Mouse (Mus musculus) thymus, postnatal 14 days (tissue): ENCODE results near the gene Fgfr2.

Experiments used
- DNase-seq: peaks from one replicate; pipeline ENCODE4 v3.0.0; 2021

The Fgfr2 gene

DNA sequence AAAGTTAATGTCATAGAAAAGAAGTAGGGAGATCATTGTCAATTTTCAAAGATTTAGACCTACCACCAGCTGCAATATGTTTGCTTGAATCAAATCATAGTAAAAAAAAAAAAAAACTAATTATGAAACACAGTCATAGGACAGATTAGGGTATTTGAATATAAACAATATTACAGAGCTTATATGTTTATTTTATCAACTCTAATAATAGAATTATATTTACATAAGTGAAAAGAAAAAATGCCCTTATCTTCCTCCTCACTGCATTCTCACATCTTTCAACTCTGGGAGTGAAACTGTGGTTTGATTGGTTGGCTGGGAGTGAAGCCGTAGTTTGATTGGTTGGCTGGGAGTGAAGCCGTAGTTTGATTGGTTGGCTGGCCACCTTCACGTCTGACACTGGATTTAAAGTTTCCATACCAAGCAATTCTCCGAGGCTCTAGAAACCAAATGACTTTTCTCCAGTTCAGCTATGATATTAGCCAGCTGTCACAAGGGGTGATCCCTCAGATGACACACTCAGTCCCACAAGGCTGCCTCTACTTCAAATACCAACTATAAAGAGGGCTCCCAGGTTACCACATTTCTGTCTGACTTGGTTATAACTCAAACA lies 941.5 kb downstream of the Fgfr2 start:
- no peak for DNase-seq

DNA sequence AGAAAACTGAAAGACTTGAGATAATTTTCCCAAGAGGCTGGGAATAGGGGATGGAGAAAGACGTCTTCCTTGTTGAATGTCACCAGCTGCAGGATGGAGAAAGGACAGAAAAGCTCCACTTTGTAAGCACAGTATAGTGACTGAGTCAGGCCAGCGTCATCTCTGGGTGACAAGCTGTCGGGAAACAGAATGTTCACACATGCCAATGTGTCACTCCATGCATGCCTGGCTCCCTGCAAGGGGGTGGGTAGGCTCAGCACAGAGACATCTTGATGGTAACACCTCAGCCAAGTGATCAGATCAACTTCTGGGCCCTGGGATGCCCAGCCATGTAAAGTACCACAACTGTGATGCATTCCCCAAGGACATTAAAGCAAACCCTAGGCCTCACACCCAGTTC lies 942.1 kb downstream of the Fgfr2 start:
- no peak for DNase-seq

DNA sequence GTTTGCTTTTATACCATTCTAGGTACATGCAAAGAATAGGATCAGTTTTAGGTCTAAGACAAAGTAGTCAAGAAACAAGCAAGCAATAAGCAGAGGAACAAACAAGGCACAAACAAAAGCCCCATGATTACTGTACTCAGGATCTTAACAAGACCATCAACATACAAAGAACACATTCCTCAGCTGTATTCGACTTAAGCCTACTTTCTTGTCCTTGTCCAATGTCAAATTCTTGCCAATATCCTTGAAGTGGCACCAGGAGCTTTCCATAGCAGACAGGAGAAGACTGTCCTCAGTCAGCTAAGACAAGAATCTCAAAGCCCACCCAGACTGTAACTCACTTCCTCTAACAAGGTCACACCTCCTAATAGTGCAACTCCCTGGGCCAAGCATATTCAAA lies 944.1 kb downstream of the Fgfr2 start:
- DNase-seq, result no peak

DNA sequence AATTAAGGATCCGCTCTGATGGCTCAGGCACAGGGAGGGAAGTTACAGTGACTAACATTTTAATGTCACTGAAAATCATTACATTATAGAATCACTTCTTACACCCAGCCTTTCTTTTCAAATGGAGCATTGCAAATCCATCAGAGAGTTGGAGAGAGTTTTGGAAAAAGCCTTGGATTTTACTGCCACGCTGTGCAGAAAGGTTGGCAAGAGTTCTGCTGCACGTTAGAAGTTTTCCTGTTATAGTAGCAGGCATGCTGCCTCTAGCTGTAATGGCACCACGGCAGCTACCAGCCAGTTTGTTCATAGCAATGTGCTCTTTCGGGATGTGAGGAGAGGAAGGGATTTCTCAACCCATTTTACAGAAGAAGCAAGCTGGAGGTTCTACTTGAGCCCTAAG lies 948.4 kb downstream of the Fgfr2 start:
- no peak for DNase-seq

DNA sequence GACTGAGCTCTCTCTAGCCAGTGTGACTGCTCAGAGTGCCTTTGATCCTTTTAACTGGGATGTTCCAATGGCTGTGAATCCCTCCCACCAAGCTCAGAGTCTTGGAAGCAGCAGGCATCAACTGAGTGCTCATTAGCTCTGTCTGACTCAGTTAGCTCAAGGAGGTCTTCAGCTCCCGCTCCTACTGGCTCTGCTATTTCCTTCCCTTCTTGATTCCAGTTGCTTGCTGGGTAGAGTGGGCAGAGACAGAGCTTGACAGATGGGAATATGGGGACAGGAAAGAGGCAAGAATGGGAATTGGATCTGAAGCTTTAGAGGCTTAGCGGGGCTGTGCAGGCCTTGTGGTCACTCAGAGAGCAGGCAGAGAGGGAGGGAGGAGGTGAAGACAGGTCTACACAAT lies 948.9 kb downstream of the Fgfr2 start:
- DNase-seq, result no peak

DNA sequence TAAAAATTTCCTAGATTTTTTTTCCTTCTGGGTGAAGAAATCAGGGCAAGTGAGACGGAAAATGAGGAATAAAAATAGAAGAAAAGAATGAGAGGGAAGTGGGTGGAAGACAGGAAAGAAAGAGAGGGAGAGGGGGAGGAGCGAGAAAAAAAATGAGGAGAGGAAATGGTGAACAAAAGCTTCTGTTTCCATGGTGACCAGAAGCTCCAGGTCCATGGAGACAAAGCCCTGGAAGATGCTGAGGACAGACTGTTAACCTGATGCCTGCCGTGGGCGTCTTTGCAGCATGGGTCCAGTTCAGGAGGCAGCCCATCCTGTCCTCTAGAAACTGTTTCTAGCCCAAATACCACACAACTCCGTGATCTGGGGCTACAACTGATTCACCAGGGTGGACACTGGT lies 950.9 kb downstream of the Fgfr2 start:
- no peak for DNase-seq

DNA sequence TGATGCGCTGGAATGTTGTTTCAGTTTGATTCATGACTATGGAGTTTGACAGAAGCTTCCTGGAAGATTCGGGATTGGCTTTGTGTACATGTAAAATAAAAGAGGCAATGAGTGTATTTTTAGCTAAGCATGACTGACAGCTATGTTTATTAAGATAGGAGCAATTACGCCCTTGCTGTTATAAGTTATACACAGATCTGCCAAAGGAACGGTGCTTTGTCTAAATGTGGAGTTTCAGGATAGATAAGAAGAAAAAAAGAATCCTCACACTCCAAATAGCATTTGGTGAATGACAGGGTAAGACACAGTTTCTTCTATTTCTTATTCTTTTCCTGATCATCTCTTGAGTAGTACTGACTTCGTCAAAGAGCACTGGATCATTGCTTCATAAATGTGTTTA lies 951.4 kb downstream of the Fgfr2 start:
- no peak for DNase-seq

DNA sequence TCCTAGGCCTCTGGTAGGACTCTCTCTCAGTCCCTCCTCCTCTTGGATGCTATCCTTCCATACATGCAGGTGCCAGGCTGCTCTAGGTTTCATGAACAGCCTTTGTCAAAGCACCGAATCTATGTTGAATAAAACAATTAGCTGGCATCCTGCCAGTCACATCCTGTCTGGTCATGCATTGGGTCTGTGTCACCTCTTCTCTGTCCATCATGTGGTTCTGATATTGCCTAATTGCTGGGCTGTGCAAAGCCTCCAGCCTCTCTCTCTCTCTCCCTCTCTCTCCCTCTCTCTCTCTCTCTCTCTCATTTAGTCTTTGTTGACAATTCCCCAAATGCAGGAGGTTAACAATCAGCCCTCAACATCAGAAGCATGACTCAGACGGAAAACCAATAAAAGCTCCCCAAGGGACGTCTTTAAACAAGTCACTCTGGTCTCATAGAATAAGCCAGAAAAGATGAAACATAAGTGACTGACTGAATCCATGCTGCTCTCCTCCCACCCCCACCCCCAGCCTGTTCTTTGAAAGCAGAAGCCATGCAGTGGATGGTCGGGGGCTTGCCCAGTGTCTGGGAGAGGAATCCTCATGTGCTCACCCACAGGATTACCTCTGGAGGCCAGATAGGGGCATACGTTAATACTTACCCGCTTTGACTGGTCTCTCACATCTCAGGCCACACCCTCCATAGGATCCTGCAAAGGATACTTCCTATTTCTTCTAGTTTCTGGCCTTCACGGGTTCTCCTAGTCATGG lies 953.6 kb downstream of the Fgfr2 start:
- no peak for DNase-seq

DNA sequence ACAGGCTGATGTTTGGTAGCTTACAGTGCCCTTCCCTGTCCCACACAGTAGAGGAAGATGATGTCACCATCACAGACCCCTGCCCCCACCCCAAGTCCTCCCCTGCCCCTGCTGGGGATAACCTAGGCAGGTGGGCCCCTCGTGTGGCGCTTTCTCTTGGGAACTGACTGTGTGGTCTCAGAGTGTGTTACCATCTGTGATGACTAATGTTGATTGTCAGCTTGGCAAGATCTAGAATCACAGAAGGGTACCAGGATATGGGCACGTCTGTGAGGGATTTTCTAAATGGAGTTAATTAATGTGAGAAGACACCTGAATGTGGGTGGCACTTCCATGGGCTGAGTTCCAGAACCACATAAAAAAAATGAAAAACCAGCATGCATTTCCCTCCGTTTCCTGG lies 955.9 kb downstream of the Fgfr2 start:
- no peak for DNase-seq

DNA sequence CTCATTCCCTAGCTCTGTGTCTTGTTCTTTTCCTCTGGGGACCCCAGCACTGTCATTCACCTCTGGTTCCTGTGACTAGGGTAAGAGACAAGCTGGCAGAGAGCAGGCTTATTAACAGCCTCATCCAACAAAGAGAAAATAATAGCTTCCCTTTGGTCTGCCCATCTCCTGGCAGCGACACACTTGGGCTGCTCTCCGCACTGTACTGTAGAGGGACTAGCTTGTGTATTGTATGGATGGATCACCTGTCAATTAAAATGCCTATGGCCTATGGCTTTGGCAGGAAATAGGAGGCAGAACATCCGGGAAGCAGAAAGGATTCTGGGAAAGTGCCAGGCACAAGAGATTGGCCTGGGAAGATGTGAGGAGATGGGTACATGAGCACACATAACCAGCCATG lies 960.9 kb downstream of the Fgfr2 start:
- DNase-seq, result no peak

DNA sequence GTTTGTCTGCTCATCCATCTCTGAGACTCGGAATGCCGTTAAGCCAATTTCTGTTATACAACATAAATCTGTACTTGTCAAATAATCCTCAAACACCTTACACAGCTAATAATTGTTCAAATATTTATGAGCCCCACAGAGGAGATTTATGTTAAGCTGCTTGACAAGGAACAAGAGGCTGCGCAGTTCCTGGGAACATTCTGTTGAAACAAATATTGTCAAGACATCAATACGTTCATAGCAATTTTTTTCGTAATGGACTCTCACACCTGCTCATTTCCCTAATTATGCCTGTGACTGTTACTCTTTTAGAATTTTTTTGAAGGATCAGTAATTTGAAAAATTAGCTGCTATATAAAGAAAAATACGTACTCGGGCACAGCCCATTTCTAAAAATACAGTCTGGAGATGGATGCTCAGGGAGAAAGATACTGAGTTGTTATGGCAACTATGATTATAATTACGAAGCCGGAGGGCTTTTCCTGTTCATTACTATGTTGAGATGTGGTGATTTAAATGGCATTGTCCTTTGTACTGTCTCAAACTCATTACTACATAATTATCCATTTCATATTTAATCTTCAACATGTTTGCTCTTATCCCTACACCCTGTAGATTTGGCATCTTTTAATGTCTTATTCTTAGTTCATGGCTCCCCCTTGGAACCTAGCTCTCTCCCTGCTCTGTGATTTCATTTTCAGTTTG lies 964.7 kb downstream of the Fgfr2 start:
- DNase-seq, result no peak

DNA sequence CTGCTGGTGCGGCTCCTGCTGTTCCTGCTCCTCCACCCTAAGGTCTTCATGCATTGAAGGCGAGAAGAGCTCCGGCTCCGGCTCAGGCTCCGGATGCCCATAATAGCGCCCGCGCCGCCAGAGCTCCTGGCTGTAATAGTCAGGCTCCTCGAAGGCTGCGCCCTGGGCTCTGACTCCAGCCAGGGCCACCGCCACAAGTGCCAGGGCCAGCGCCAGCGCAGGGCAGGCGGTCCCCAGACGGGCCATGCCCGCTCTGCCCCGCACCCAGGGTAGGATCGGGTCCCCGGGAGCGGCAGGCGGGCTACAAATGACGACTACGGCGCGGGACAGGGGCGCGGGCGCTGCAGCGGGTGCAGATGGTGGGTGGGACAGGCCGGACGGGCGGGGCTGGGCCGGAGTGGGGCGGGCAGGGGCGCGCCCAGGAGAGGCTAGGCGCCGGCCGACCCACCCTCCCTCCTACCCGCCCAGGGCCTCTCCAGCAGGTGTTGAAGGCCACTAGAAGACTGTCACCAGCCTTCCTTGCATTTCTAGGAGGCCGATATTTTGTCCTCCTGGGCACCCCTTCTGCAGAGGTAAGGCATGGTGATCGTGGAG lies 968.7 kb downstream of the Fgfr2 start, which contains the start of gene Cpxm2:
Gene Cpxm2 (minus strand): TSS at position 372 of the 594 bp plus-strand sequence.
- DNase-seq, result no peak

DNA sequence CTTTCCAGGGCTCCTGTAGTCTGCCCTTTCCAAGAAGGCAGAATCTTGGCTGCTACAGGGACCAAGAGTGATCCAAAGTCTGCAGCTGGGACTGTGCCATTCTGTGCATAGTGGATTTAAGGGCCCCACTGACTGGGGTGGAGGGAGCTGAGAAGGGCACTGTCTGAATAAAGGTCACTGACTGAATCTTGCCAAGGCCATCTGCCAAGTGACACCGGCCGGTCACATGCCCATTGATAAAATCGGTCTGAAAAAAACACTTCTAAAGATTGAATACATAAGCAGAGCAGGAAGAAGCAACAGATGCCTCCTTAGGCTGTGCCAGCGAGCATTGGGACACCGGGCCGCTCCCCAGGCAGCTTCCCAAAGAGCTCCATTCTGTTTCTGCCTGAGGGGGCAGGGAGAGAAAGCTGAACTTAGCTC lies 969.4 kb downstream of the Fgfr2 start:
- DNase-seq, result no peak

DNA sequence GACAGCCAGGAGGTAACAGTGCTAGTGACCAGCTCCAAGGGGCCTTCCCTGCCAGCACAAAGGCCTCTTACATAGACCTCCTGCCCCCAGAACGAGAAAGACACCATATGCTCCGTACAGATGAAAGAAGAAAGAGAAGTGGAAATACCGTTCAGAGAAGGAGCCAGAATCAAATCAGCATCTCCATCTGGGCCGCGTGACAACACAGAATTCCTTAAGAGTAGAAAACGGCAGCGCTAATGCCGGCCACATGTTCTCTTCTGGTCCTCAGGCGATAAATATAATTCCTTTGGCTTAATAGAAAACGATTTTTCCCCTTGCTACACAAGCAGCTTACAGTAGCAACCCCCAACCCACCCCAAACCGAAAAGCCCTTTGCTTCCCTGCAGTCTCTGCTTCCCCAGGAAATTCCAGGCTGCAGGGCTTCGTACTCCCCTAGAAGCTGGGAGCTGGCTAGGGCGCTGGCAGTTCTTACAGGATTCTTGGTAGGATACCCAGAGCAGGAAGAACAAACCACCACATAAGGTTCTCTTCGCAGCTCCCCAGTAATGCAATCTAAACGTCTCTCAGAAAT lies 977.8 kb downstream of the Fgfr2 start:
- no peak for DNase-seq

DNA sequence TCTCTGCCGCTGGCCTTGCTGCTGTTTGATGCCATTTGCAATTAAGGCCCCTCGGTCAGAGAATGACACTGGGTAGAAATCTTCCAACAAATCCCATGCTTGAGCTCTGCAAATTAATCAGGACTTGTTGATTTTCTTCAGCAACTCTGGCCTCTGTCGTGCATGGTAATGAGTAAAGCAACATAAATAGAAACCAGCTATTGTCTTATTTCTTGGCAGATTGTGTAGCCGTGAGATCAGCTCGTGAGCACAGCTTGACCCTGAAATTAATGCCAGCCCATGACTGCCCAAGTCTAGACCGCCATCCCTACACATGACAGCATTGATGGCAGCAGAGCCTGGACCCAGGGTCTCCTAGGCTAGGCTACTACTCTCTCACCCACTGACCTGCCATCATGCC lies 994.5 kb downstream of the Fgfr2 start:
- DNase-seq, result no peak

DNA sequence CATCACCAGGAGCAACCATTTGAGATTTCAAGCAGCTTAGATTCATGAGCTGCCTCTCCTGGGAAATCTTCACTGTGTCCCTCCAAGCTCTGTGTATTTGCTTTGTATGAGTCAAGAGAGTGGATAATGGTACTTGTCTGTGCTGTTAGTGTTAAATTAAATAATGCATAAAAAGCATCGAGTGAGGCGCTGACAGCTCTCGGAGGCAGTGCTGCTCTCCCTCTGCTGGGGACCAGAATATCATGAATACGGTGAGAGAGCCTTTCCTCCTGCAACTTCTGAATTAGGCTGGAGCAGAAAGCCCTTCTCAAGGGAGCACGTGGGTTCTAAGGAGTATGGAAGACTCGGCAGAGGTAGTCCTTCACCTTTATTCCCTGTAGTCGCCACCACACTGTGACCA lies 998.2 kb downstream of the Fgfr2 start:
- no peak for DNase-seq

DNA sequence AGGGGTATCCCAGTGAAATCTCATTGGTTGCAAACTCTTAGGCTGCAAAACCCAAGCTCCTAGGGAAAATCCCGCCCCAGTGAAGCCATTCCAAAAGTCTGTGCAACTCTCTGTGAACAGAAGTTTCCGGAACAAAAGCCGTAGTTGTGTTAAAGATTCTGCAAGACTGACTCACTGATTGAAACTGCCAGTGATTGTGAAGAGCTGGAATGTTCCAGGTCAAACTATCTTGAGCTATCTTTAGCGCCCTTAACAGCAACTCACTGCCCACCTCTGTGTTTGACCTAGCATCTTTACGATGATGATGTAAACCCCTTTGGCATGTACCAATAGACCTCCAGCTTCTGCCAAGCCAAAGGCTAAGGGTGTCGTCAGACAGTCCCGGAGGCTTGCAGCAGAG lies 999.9 kb downstream of the Fgfr2 start:
- DNase-seq, result no peak

DNA sequence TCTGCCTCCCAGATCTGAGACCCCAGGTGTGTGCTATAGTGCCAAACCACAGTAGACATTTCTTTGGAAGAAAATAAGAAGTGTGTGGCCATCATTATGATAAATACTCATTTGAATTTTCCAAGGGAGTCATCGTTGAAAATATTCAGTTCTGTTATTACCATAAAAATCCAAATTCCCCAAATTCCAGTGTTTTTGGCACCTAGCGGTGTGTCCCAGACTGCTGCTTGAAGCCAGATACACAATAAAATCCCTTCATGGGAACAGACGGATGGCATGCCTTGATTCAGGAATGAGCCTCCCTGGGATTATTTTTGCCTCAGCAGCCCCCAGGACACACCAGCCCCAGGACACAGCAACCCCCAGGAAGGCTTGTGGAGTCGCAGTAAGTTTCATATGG lies 1003.3 kb downstream of the Fgfr2 start:
- DNase-seq, result no peak

DNA sequence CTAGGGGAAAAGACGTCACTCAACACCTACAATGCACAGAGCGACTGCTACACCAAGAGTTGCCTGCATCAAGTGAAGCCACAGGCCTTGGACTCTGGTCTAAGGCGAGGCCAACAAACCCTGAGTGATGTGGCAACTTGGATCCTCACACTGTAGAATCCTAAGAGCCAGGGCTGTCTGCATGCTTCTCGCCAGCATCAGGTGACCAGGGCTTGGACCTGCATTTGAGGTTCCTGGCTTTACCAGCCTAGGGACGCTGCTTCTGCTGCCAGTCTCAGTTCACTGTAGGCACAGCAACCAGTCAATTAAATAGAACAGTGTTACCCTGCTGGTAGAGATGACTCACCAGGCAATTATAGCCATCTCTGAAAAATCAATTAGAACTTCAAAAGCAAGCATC lies 1011.4 kb downstream of the Fgfr2 start:
- DNase-seq, result no peak

DNA sequence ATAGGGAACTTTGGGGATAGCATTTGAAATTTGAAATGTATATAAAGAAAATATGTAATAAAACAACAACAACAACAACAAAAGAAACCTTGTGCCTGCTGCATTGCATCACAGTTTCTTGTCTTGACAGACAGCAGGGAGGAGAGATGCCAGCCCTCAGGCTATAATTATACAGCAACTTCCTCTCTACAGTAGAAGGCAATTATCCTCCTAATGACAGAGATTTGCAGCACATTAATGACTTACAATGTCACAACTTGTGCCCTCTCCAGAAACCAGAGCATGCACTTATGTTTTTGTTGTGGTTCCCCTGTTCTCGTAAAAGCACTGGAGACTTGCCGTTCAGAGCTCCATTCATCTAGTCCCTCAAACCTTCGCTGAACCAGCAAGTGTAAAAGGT lies 1012.8 kb downstream of the Fgfr2 start:
- no peak for DNase-seq

DNA sequence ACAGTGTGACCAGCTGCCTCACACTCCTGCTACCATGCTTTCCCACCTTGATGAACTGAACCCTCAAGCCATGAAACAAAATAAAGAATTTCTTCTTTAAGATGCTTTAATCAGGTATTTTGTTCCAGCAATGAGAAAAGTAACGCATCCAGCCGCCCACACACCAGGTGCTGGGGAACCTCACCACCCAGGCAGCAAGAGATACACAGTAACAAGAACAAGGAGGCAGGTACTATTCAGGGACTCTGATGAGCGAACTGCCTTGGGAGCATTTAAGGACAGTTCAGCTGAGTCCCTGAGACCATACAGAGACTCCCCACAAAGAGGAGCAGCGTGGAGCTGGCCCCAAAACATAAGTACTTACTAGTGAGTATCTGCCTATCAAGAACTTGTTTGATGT lies 1016.3 kb downstream of the Fgfr2 start:
- no peak for DNase-seq

DNA sequence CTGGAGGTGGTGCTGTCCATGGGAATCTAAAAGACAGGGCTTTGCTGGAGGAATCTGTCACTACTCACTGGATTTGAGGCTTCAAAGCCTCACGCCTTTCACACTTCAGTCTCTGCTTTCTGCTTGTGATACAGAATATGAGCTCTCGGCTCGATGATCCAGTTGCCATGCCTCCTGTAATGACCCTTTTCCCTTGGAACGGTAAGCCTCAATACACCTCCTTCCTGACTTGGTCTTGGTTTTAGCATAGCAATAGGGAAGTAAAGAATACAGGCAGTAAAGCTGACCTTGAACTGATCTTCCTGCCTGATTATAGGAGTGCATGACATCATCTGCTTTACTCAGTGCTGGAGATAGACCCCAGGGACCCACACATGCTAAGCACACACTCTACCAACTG lies 1017.8 kb downstream of the Fgfr2 start:
- no peak for DNase-seq

DNA sequence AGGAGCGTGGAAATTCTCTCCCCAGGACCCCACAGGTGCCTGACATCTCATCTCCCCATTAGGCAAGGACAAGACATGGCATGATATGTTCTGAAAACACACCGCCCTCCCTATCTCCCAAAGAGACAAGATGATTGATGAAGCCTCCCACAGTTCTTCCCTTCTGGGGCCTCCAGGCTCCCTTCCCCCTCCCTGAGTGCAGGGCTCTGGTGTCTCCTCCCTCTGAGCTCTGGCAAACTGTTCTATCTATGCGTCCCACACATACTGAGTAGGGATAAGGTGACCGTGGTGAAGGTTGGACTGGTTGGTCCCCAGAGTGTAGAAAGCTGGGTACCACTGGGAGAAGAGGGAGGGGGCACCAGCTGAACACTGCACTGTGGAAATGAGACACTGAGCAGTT lies 1024.7 kb downstream of the Fgfr2 start:
- no peak for DNase-seq

DNA sequence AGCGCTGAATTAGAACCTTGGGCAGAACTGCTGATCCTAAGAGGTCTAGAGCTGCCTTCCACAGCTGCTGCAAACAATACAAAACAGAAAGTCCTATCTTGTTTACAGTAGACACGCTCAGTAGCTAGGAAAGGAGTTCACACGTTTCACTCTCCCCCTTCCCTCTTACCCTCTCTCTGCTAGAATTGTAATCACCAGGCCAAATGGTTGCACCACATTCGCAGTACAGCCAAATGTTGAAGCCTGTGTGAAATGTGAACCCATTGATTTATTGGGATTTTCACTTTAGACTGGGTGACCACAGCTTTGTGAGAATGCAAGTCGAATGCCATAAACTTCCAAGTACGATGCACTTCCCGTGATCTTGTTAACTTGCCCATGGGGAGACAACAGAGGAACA lies 1028.5 kb downstream of the Fgfr2 start:
- no peak for DNase-seq
